Mouse (Mus musculus) embryonic facial prominence, embryonic 10.5 days (tissue): ENCODE measurements around the gene Spata22. TPM values are rescaled to one million over a fixed set of nuclear protein-coding genes. Genes with fewer than 3 reads are reported as not detected.

ENCODE experiments used
- DNase-seq: peaks from one replicate; pipeline ENCODE4 v3.0.0-alpha.2; 2017; ENCODE audit warnings: low spot score
- H3K27ac ChIP-seq: fragments of 300-500 bp; sonication (generic); replicated peaks from 2 replicates; pipeline ENCODE4 v1.5.1; 2016; ENCODE audit warnings: mild to moderate bottlenecking
- H3K27me3 ChIP-seq: fragments of 300-500 bp; sonication (generic); replicated peaks from 2 replicates; pipeline ENCODE4 v1.6.1; 2016; ENCODE audit warnings: low read depth, mild to moderate bottlenecking; ENCODE audit not compliant: poor library complexity, severe bottlenecking
- H3K36me3 ChIP-seq: fragments of 300-500 bp; sonication (generic); replicated peaks from 2 replicates; pipeline ENCODE4 v1.6.1; 2016; ENCODE audit warnings: mild to moderate bottlenecking, moderate library complexity
- H3K4me1 ChIP-seq: fragments of 300-500 bp; sonication (generic); 2 replicates; pipeline ENCODE4 v1.6.1; 2016
- H3K4me3 ChIP-seq: fragments of 300-500 bp; sonication (generic); 2 replicates; pipeline ENCODE4 v1.5.1; 2016; ENCODE audit warnings: mild to moderate bottlenecking, moderate library complexity
- H3K9me3 ChIP-seq: fragments of 300-500 bp; sonication (generic); 2 replicates; pipeline ENCODE4 v1.6.1; 2016; ENCODE audit warnings: mild to moderate bottlenecking
- WGBS: fragments of 180-500 bp; shearing (Covaris S2); methylation state at CpG from one replicate; pipeline ENCODE4 v1.1.7; 2016; 5-methylcytosine and 5-hydroxymethylcytosine counted together
- polyA plus RNA-seq: library from polyadenylated mRNA; unstranded; fragments of >200 nt; fragmentation: Nextera tagmentation; extraction: Ambion mirVana; gene quantifications from 2 replicates; pipeline ENCODE4 v1.2.1, GENCODE M21; 2016

Spata22 gene
- polyA plus RNA-seq, 1 experiment from 2014 or later = not detected

DNA sequence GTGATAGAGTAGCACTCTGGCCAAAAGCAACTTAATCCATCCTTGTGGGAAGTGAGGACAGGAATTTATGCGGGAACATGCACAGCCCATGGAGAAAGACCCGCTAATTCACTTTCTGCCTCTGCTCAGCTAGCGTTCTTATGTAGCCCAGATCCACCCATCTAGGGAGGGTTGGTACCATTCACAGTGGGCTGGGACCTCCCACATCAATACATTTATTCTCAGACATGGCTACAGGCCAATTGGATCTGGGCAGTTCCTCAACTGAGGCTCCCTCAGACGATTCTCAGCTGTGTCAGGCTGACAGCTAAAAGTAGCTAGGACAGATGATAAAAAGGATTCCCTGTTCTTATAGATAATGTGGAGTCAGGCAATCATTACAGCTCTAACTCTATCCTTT is 2.2 kb upstream of the Spata22 start:
- H3K27me3 ChIP-seq = no peaks in the 10 kb centered on the region
- 86% methylated on average over 4 of the region's 4 CpGs for WGBS
- no peaks in the 10 kb centered on the region for H3K36me3 ChIP-seq
- H3K9me3 ChIP-seq = peaks cover 4% of the 10 kb centered on the region; the same call in 1 of the 2 replicates
- DNase-seq = no peak
- H3K4me1 ChIP-seq = no peaks in the 10 kb centered on the region
- H3K27ac ChIP-seq = no peak overlapping the region
- no peak overlapping the region for H3K4me3 ChIP-seq

DNA sequence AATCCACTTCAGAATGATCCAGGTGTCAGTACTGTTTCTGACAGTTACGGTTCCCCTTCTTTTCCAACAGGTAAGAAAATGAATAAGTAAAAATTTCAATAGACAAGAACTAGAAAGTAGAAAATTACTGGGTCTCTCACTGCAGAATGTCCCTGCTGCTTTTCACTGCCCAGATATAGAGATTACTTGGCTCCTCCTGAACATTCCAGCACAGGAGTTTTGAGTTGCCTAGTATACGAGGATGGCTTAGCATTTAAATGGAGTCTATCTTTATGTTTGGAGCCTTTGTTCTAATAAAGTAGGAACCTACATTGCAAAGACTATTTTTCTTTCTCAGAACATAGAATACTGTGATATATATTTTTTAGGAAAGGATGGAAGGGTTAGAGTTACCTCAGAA is 3.8 kb downstream of the Spata22 start:
- 76% methylated on average over 2 of the region's 2 CpGs for WGBS
- no peaks in the 10 kb centered on the region for H3K27me3 ChIP-seq

GRCm38 (mm10) chr11:73336919-73337318 is 7.4 kb downstream of the Spata22 start:
- 83% methylated on average over 4 of the region's 4 CpGs for WGBS
- Histone ChIP-seq H3K36me3 (no peaks in the 10 kb centered on the region), H3K4me1 (no peaks in the 10 kb centered on the region), H3K4me3 (no peak overlapping the region), H3K27ac (no peak overlapping the region), H3K27me3 (no peaks in the 10 kb centered on the region), H3K9me3 (no peaks in the 10 kb centered on the region)
- DNase-seq = no peak

More for the DNA sequence above, 3.8 kb downstream of the Spata22 start:
- Histone ChIP-seq H3K27ac (no peak overlapping the region), H3K4me3 (no peak overlapping the region), H3K36me3 (no peaks in the 10 kb centered on the region), H3K4me1 (no peaks in the 10 kb centered on the region), H3K9me3 (peaks cover 4% of the 10 kb centered on the region; the same call in 1 of the 2 replicates)
- no peak for DNase-seq

- Histone ChIP-seq H3K4me1 (no peaks in the 10 kb centered on the region), H3K27ac (no peak within 1 kb of the TSS), H3K36me3 (no peaks in the 10 kb centered on the region), H3K27me3 (no peaks in the 10 kb centered on the region), H3K9me3 (no peaks in the 10 kb centered on the region), H3K4me3 (no peak within 1 kb of the TSS)
- no peak for DNase-seq
- WGBS = 46% methylated on average over 3 of the region's 3 CpGs
These were observed 20.9 kb downstream of the Spata22 start, which contains the start of gene Olfr20 for GRCm38 (mm10) chr11:73350483-73350882. TSS of gene Olfr20 (plus strand) at chr11:73350783.

- no peaks in the 10 kb centered on the region for H3K36me3 ChIP-seq
- no peak within 1 kb of the TSS for H3K27ac ChIP-seq
- DNase-seq = no peak
- H3K4me1 ChIP-seq = no peaks in the 10 kb centered on the region
- 89% methylated on average over 2 of the region's 2 CpGs for WGBS
- H3K9me3 ChIP-seq = no peaks in the 10 kb centered on the region
- H3K27me3 ChIP-seq = no peaks in the 10 kb centered on the region
- H3K4me3 ChIP-seq = no peak within 1 kb of the TSS
These were observed 41.4 kb downstream of the Spata22 start, which contains the start of gene Olfr376 for GRCm38 (mm10) chr11:73370946-73371345. TSS of gene Olfr376 (plus strand) at chr11:73371246.

DNA sequence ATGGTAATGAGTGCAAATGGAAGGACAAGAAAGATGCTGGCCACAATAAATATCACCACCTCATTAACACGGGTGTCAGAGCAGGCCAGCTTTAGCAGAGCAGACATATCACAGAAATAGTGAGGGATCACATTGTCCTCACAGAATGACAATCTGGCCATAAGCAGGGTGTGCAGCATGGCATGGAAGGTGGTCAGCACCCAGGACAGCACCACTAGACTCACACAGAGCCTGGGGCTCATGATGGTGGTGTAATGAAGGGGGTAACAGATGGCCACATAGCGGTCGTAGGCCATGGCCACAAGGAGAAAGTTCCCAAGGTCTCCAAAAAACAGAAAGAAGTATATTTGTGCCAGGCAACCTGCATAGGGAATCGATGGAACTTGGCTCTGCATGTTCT is 65.8 kb downstream of the Spata22 start:
- Histone ChIP-seq H3K4me3 (no peak overlapping the region), H3K4me1 (no peaks in the 10 kb centered on the region), H3K27me3 (no peaks in the 10 kb centered on the region), H3K27ac (no peak overlapping the region), H3K9me3 (peaks cover 2% of the 10 kb centered on the region; the same call in 1 of the 2 replicates), H3K36me3 (no peaks in the 10 kb centered on the region)
- 72% methylated on average over 4 of the region's 4 CpGs for WGBS
- no peak for DNase-seq

Other genes starting within 250 kb of the Spata22 start
- gene Itgae, start 239.2 kb upstream of the Spata22 start, polyA plus RNA-seq = 0.45 and 0.52 TPM in 2 replicates
- gene Haspin, start 191.4 kb upstream of the Spata22 start, polyA plus RNA-seq = 25.0 and 26.3 TPM in 2 replicates
- 0.10 and 0.18 TPM in 2 replicates for gene P2rx5, start 169.3 kb upstream of the Spata22 start, polyA plus RNA-seq
- gene Emc6, start 152.7 kb upstream of the Spata22 start, polyA plus RNA-seq = 122 and 123 TPM in 2 replicates
- 189 and 206 TPM in 2 replicates for gene Tax1bp3, start 152.7 kb upstream of the Spata22 start, polyA plus RNA-seq
- gene Ctns, start 130.7 kb upstream of the Spata22 start, polyA plus RNA-seq = 17.4 and 18.4 TPM in 2 replicates
- gene Shpk, start 130.3 kb upstream of the Spata22 start, polyA plus RNA-seq = 0.49 and 0.86 TPM in 2 replicates
- gene Trpv1, start 95.4 kb upstream of the Spata22 start, polyA plus RNA-seq = 0.10 TPM in 1 of 2 replicates, not detected in the other
- gene Trpv3, start 62.4 kb upstream of the Spata22 start, polyA plus RNA-seq = 0.04 TPM in 1 of 2 replicates, not detected in the other
- gene Aspa, start 145 bp upstream of the Spata22 start, polyA plus RNA-seq = 0.10 and 0.39 TPM in 2 replicates
- gene Gm49340, start within 50 bp of the Spata22 start, polyA plus RNA-seq = not detected in 2 replicates
- not detected in 2 replicates for gene Olfr20, start 21.0 kb downstream of the Spata22 start, polyA plus RNA-seq
- gene Olfr376, start 41.5 kb downstream of the Spata22 start, polyA plus RNA-seq = not detected in 2 replicates
- not detected in 2 replicates for gene Olfr1, start 69.9 kb downstream of the Spata22 start, polyA plus RNA-seq
- not detected in 2 replicates for gene Olfr378, start 98.7 kb downstream of the Spata22 start, polyA plus RNA-seq
- gene Olfr380, start 127.8 kb downstream of the Spata22 start, polyA plus RNA-seq = not detected in 2 replicates
- not detected in 2 replicates for gene Olfr381, start 161.9 kb downstream of the Spata22 start, polyA plus RNA-seq
- not detected in 2 replicates for gene Olfr382, start 187.5 kb downstream of the Spata22 start, polyA plus RNA-seq